ENCODE assay signal across 8 mouse cellular contexts in genomic region chr8:72491680-72492621, GRCm38 (mm10). TPM values are rescaled to one million over a fixed set of nuclear protein-coding genes. Genes with fewer than 3 reads are reported as not detected.
DNase-seq lines count a peak whose midpoint lies in the region; ATAC-seq and TF ChIP-seq lines count a peak whose summit lies in the region.

Gene Slc35e1 (minus strand): TSS chr8:72492614.

- intact Hi-C loops in left cerebral cortex, postnatal 14 days (cut with DNase I), result loop anchor here (1.0 kb wide), 1 partner anchor 56 kb away; the partner anchor contains the start of gene Med26

- peak within 1 kb of the TSS; percentile 77 for H3K9ac ChIP-seq in hindbrain, embryonic 14.5 days

- ATAC-seq in hindbrain, embryonic 14.5 days (ENCODE audit: low FRiP score), result peak; percentile 67
- ATAC-seq in megakaryocyte progenitor cell, adult 5-6 weeks (replicated peaks; ENCODE audit: poor library complexity), result peak; percentile 26

- no peak for TF ChIP-seq CTCF in small intestine, adult 2 months (IDR thresholded peaks at IDR 0.05; ENCODE audit: extremely low read depth, insufficient read length, insufficient replicate concordance, low read depth, low read length)

- H3K36me3 ChIP-seq in hindbrain, embryonic 14.5 days (replicated peaks; ENCODE audit: control insufficient read depth, insufficient read depth), result peaks cover 49% of the 10 kb centered on the region
- peaks cover 37% of the 10 kb centered on the region for H3K36me3 ChIP-seq in small intestine, adult 2 months (ENCODE audit: control insufficient read depth, insufficient read depth, low read length)

- H3K9me3 ChIP-seq in hindbrain, embryonic 14.5 days (ENCODE audit: control insufficient read depth, low read length), result no peaks in the 10 kb centered on the region

- peak within 1 kb of the TSS; percentile 82 for H3K4me3 ChIP-seq in hindbrain, embryonic 14.5 days (replicated peaks; ENCODE audit: low read length)
- H3K4me3 ChIP-seq in small intestine, adult 2 months (ENCODE audit: low read depth, low read length), result peak within 1 kb of the TSS; percentile 79

- DNase-seq in ovary, postnatal 14 days (ENCODE audit: low spot score), result peak; percentile 25
- no peak for DNase-seq in ovary, postnatal 36 days (ENCODE audit: low spot score)
- DNase-seq in c-Kit-negative CD71-positive TER-119-positive erythroid progenitor cells, embryonic 14.5 days (ENCODE audit: low read depth, low spot score), result peak; percentile 15
- DNase-seq in gastrocnemius, adult 18-20 months (ENCODE audit: low spot score), result peak; percentile 30
- DNase-seq in hindbrain, embryonic 14.5 days (ENCODE audit: low spot score), result peak; percentile 28
- peak; percentile 42 to 54 for DNase-seq in left cerebral cortex, postnatal 14 days (ENCODE audit: low spot score in 2 of 2)

- peaks cover 20% of the 10 kb centered on the region for H3K4me1 ChIP-seq in hindbrain, embryonic 14.5 days (replicated peaks; ENCODE audit: control insufficient read depth, insufficient read depth, low read length)
- peaks cover 16% of the 10 kb centered on the region for H3K4me1 ChIP-seq in small intestine, adult 2 months (ENCODE audit: control insufficient read depth, insufficient read depth, insufficient read length, low read length)

- H3K4me2 ChIP-seq in hindbrain, embryonic 14.5 days (replicated peaks), result peak within 1 kb of the TSS; percentile 82

- peak; percentile 31; the same call in 1 of the 2 replicates for TF ChIP-seq POLR2A in small intestine, adult 2 months (IDR thresholded peaks at IDR 0.05; ENCODE audit: low read depth, low read length)

- H3K27ac ChIP-seq in hindbrain, embryonic 14.5 days, result peak within 1 kb of the TSS; percentile 82
- peak within 1 kb of the TSS; percentile 88 for H3K27ac ChIP-seq in small intestine, adult 2 months (ENCODE audit: insufficient read depth, low read depth, low read length)

- WGBS in hindbrain, embryonic 14.5 days, result 1% methylated on average over 73 of the region's 98 CpGs
- WGBS in small intestine, adult 2 months, result under 1% methylated on average over 90 of the region's 98 CpGs

- H3K27me3 ChIP-seq in hindbrain, embryonic 14.5 days (ENCODE audit: control insufficient read depth, insufficient read depth, low read length), result no peaks in the 10 kb centered on the region
- H3K27me3 ChIP-seq in small intestine, adult 2 months (ENCODE audit: control insufficient read depth, insufficient read depth, low read length), result no peaks in the 10 kb centered on the region

RNA-seq across cellular contexts. Expression of gene Slc35e1, which starts in this region (rescaled TPM):
- 10 to 100 TPM; 48.0 to 51.1 TPM for total RNA-seq in gastrocnemius, adult 18-20 months (2021)
- polyA plus RNA-seq in hindbrain, embryonic 14.5 days (2014; fragmentation: Nextera tagmentation; extraction: Ambion mirVana), result 11.0 and 12.8 TPM in 2 replicates
- total RNA-seq in left cerebral cortex, postnatal 14 days (2021), result 10 to 100 TPM; 50.8 to 53.8 TPM
- 27.3 and 40.7 TPM in 2 replicates for total RNA-seq in megakaryocyte progenitor cell, adult 5-6 weeks (2015)
- total RNA-seq in megakaryocyte progenitor cell, adult 5-6 weeks (2017), result 26.8 and 30.3 TPM in 2 replicates
- 87.7 and 167 TPM in 2 replicates for polyA plus RNA-seq in small intestine, adult 2 months (2012; rRNA removed)
